Mouse (Mus musculus): ENCODE results near the gene Fmod.

DNA sequence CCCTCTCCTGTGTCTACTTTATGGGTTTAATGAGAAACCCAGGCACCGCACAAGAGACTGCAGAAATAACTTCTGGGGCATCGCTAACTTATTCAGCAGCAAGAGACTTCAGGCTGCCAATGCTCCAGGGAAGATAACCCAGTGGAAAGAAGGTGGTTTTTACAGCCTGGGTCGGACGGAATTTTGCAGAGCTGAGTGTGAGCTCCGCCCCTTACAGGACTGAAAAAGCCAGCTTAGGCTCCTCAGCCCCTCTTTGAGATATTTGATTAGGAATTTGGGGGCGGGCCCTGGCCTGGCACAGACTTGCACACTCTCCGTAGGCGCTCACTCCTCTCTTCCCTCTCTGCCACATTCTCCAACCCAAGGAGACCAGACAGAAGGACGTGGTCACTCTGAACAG lies at the start of gene Fmod:
- TF ChIP-seq CTCF (IDR thresholded peaks at IDR 0.05; ENCODE audit: borderline replicate concordance, control insufficient read depth, extremely low read depth, insufficient read depth, low read length, poor library complexity), result no peak
- TF ChIP-seq POLR2A (IDR thresholded peaks at IDR 0.05; ENCODE audit: control insufficient read depth, extremely low read depth, insufficient read depth, low read length, poor library complexity), result no peak

All from thymus, adult 2 months (tissue).